Mouse (Mus musculus) CH12.LX (cell line): ENCODE results near the gene 3110082J24Rik. TPM values are rescaled to one million over a fixed set of nuclear protein-coding genes. Genes with fewer than 3 reads are reported as not detected.

ENCODE experiments used
- DNase-seq: peaks from one replicate; pipeline ENCODE4 v3.0.0-alpha.2; 2013; ENCODE audit errors: extremely low read depth
- H3K27ac ChIP-seq: 2 replicates; pipeline ENCODE4 v1.5.1; 2012; ENCODE audit warnings: low read depth, mild to moderate bottlenecking, control low read depth, moderate library complexity; ENCODE audit not compliant: insufficient read depth
- H3K27me3 ChIP-seq: replicated peaks from 2 replicates; pipeline ENCODE3; 2012; ENCODE audit warnings: inconsistent platforms
- H3K36me3 ChIP-seq, 2 experiments: replicated peaks in 1 of 2; 2 replicates each; pipeline versions ENCODE3 to v1.6.1; 2012; ENCODE audit warnings: inconsistent platforms in 1 of 2, low read length in 1 of 2, mild to moderate bottlenecking in 1 of 2, mixed read lengths in 1 of 2, moderate library complexity in 1 of 2; ENCODE audit not compliant: control insufficient read depth in 1 of 2, insufficient read depth in 1 of 2
- H3K4me1 ChIP-seq, 2 experiments: 2 replicates each; pipeline ENCODE4 v1.6.1; 2012; ENCODE audit warnings: inconsistent platforms in 1 of 2, moderate library complexity in 1 of 2; ENCODE audit not compliant: insufficient read depth in 2 of 2, control insufficient read depth in 1 of 2
- H3K4me2 ChIP-seq: 2 replicates; pipeline ENCODE4 v1.6.1; 2012; ENCODE audit warnings: low read depth, mild to moderate bottlenecking, control low read depth; ENCODE audit not compliant: poor library complexity, insufficient read depth, severe bottlenecking
- H3K4me3 ChIP-seq, 3 experiments: fragments of 150-350 bp in 1 of 3; sonication (generic) in 1 of 3; replicated peaks in 1 of 3; 2 replicates each; pipeline versions ENCODE3 to v1.5.1; 2011 to 2012; ENCODE audit warnings: low read depth in 2 of 3, low read length in 2 of 3, mild to moderate bottlenecking in 2 of 3, moderate library complexity in 2 of 3, control low read depth in 1 of 3, improper control_type of control experiment in 1 of 3, inconsistent platforms in 1 of 3, mixed read lengths in 1 of 3; ENCODE audit not compliant: poor library complexity in 1 of 3
- H3K79me2 ChIP-seq: replicated peaks from 2 replicates; pipeline ENCODE4 v1.6.1; 2012; ENCODE audit warnings: mild to moderate bottlenecking, moderate library complexity; ENCODE audit not compliant: control insufficient read depth, poor library complexity, insufficient read depth, severe bottlenecking; ENCODE audit errors: extremely low read depth
- H3K9ac ChIP-seq: 2 replicates; pipeline ENCODE4 v1.6.1; 2012; ENCODE audit warnings: low read depth, mild to moderate bottlenecking, control low read depth, moderate library complexity; ENCODE audit not compliant: insufficient read depth
- H3K9me3 ChIP-seq: replicated peaks from 2 replicates; pipeline ENCODE3; 2012; ENCODE audit warnings: low read length, inconsistent platforms, mixed read lengths
- BHLHE40 ChIP-seq: IDR thresholded peaks from 2 replicates; pipeline ENCODE4 v1.6.1; 2011; ENCODE audit warnings: mild to moderate bottlenecking, low read depth, low read length, improper control_type of control experiment
- CHD2 ChIP-seq: IDR thresholded peaks from 2 replicates; pipeline ENCODE4 v1.6.1; 2011; ENCODE audit warnings: low read length, improper control_type of control experiment
- CTCF ChIP-seq, 2 experiments: IDR thresholded peaks in 1 of 2; conservative IDR thresholded peaks in 1 of 2; 2 replicates each; pipeline ENCODE4 v1.5.1; 2011 to 2012; ENCODE audit warnings: low read depth in 2 of 2, low read length in 2 of 2, improper control_type of control experiment in 1 of 2, inconsistent platforms in 1 of 2, mild to moderate bottlenecking in 1 of 2, moderate library complexity in 1 of 2
- GABPA ChIP-seq: IDR thresholded peaks from 2 replicates; pipeline ENCODE4 v1.6.1; 2012; ENCODE audit warnings: low read depth, low read length, improper control_type of control experiment, inconsistent platforms; ENCODE audit not compliant: insufficient replicate concordance
- HCFC1 ChIP-seq: IDR thresholded peaks from 2 replicates; pipeline ENCODE4 v1.6.1; 2012; ENCODE audit warnings: low read depth, mild to moderate bottlenecking, inconsistent platforms, low read length, improper control_type of control experiment
- IRF4 ChIP-seq: IDR thresholded peaks from 2 replicates; pipeline ENCODE4 v1.6.1; 2014; ENCODE audit warnings: low read depth, mild to moderate bottlenecking, inconsistent platforms, low read length, improper control_type of control experiment
- JUN ChIP-seq: IDR thresholded peaks from 2 replicates; pipeline ENCODE4 v1.6.1; 2011; ENCODE audit warnings: low read depth, mild to moderate bottlenecking, low read length, improper control_type of control experiment, moderate library complexity; ENCODE audit not compliant: insufficient read depth
- KAT2A ChIP-seq: IDR thresholded peaks from 2 replicates; pipeline ENCODE4 v1.6.1; 2012; ENCODE audit warnings: low read length, improper control_type of control experiment, inconsistent platforms; ENCODE audit not compliant: insufficient replicate concordance
- MEF2A ChIP-seq: IDR thresholded peaks from 2 replicates; pipeline ENCODE4 v1.6.1; 2014; ENCODE audit warnings: low read depth, mild to moderate bottlenecking, inconsistent platforms, low read length, improper control_type of control experiment, borderline replicate concordance
- MXI1 ChIP-seq: IDR thresholded peaks from 2 replicates; pipeline ENCODE4 v1.6.1; 2011; ENCODE audit warnings: mild to moderate bottlenecking, low read depth, low read length, improper control_type of control experiment
- MYC ChIP-seq: IDR thresholded peaks from 2 replicates; pipeline ENCODE4 v1.6.1; 2011; ENCODE audit warnings: low read depth, mild to moderate bottlenecking, improper control_type of control experiment, low read length
- NELFE ChIP-seq: IDR thresholded peaks from 2 replicates; pipeline ENCODE4 v1.6.1; 2011; ENCODE audit warnings: low read depth, low read length, improper control_type of control experiment
- NRF1 ChIP-seq: IDR thresholded peaks from 2 replicates; pipeline ENCODE4 v1.6.1; 2014; ENCODE audit warnings: low read depth, mild to moderate bottlenecking, inconsistent platforms, low read length, improper control_type of control experiment, moderate library complexity
- RAD21 ChIP-seq: IDR thresholded peaks from 2 replicates; pipeline ENCODE4 v1.6.1; 2011; ENCODE audit warnings: low read depth, mild to moderate bottlenecking, low read length, improper control_type of control experiment, moderate library complexity
- SIN3A ChIP-seq: IDR thresholded peaks from 2 replicates; pipeline ENCODE4 v1.6.1; 2012; ENCODE audit warnings: low read length, improper control_type of control experiment, inconsistent platforms
- SMC3 ChIP-seq: IDR thresholded peaks from 2 replicates; pipeline ENCODE4 v1.6.1; 2011; ENCODE audit warnings: low read depth, low read length, improper control_type of control experiment
- TCF12 ChIP-seq: IDR thresholded peaks from 2 replicates; pipeline ENCODE4 v1.6.1; 2014; ENCODE audit warnings: low read depth, mild to moderate bottlenecking, inconsistent platforms, low read length, improper control_type of control experiment
- UBTF ChIP-seq: IDR thresholded peaks from 2 replicates; pipeline ENCODE4 v1.6.1; 2012; ENCODE audit warnings: low read depth, mild to moderate bottlenecking, inconsistent platforms, low read length, improper control_type of control experiment, moderate library complexity
- USF1 ChIP-seq: IDR thresholded peaks from 2 replicates; pipeline ENCODE4 v1.6.1; 2014; ENCODE audit warnings: low read depth, mild to moderate bottlenecking, inconsistent platforms, low read length, improper control_type of control experiment
- ZMIZ1 ChIP-seq: IDR thresholded peaks from 2 replicates; pipeline ENCODE4 v1.6.1; 2012; ENCODE audit warnings: low read depth, mild to moderate bottlenecking, inconsistent platforms, low read length, improper control_type of control experiment
- ZNF384 ChIP-seq: IDR thresholded peaks from 2 replicates; pipeline ENCODE4 v1.6.1; 2012; ENCODE audit warnings: low read depth, low read length, improper control_type of control experiment, inconsistent platforms
- dilution Hi-C: fragments of 300-500 bp; cut with MboI; formaldehyde crosslinking; loops from 2 replicates; pipeline ENCODE4 v1.14.3; 2020; ENCODE audit warnings: low sequenced_read_pairs; ENCODE audit not compliant: extremely low pct_unique_long_range_greater_than_20kb, extremely low pct_ligation_motif_present
- in situ Hi-C: fragments of 300-500 bp; cut with MboI; formaldehyde crosslinking; loops from 3 replicates; pipeline ENCODE4 v1.14.3; 2019; ENCODE audit warnings: low sequenced_read_pairs, low pct_ligation_motif_present, low pct_unique_long_range_greater_than_20kb, mixed read lengths
- polyA plus RNA-seq: library from polyadenylated mRNA; unstranded; fragments of >175 nt; gene quantifications from 2 replicates; pipeline ENCODE4 v1.2.1, GENCODE M21; 2012; ENCODE audit warnings: low read depth; ENCODE audit not compliant: insufficient read length
- total RNA-seq, 2 experiments: library from RNA; depleted of rRNA; stranded (reverse); fragments of 300-350 nt in 1 of 2; fragments of >200 nt in 1 of 2; gene quantifications; 2 replicates each; pipeline ENCODE4 v1.2.3; 2012 to 2014

3110082J24Rik gene
- total and polyA plus RNA-seq, 3 experiments, result not detected

DNA sequence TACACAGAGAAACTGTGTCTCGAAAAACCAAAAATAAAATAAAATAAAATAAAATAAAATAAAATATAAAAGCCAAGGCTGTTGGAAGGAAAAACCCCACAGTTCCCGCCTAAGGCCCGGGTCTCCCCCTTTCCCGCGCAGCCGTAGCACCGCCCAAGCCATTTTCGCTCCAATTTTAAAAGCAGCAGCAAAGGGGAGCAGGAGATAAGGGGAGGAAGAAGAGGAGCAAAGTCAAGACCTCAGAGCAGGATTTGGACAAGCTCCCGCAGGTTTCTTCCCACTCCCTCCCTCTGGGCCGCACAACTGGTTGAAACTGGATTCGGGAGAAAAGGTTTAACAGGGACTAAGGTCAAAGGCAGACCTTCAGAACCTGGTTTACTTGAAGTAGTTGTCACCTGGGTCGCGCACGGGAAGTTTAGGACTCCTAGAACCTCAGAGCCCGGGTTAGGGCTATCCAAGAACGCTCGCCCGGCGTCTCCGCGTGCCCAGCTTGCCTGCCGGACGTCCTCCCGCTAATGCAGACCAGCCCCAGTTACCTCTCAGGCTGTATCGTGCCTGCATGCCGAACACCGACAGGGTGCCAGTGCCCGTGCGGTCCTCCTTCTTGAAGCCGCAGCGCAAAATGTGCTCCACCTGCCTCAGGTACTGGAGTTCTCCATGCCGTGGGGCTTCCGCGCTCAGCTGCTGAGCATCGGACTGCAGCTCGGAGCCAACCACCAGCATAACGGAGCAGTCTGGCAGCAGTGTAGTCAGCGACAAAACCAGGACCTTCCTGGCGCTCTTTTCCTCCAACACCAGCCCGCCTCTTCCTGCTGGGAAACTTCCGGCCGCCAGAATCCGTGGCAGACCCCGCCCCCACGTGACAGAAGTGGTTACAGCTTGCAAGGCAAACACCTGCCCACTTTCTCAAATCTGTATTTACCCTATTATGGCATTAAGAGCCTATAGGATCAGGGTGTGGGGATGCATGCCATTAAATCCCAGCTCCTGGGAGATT is 32.8 kb downstream of the 3110082J24Rik start, which contains the start of gene Tyms (continued):
- TF ChIP-seq UBTF (no peak), KAT2A (peak; percentile 79), MYC (peak; percentile 71), JUN (no peak), NRF1 (peak; percentile 77), ZMIZ1 (peak; percentile 70; the same call in 1 of the 2 replicates), TCF12 (peak; percentile 76), HCFC1 (peak; percentile 75)

DNA sequence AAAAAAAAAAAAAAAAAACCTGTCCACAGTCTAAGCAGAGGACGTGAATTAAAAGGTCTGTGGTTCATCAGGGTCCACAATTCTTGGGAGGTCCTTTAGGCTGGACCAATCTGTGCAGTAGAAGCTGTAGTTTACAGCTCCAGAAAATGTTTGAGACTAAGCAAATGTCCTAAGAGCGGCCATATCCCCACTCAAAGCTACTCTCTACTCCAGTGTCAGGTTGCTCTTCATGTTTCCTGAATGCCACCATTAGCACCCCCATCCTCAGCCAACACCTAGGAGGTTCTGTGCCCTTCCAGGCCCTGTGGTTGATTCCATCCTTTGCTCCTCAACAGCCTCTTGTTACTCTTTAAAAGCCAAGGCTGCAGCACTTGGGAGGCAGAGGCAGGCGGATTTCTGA is 33.5 kb downstream of the 3110082J24Rik start:
- Histone ChIP-seq H3K79me2 (peaks cover 43% of the 10 kb centered on the region), H3K27me3 (no peaks in the 10 kb centered on the region), H3K9me3 (no peaks in the 10 kb centered on the region)
- TF ChIP-seq ZMIZ1 (no peak), ZNF384 (peak; percentile 37; the same call in 1 of the 2 replicates)
- TF ChIP-seq, all 38 proteins: peak for 1
- no peak for DNase-seq
- peak overlapping the region; percentile 40; the same call in 1 of the 2 replicates for H3K27ac ChIP-seq
- peaks cover 0 to 31% of the 10 kb centered on the region in 2 experiments; a peak in 2 of 4 replicates for H3K4me1 ChIP-seq
- H3K4me3 ChIP-seq, result peak overlapping the region; percentile 61 to 81 (median 71)
- H3K9ac ChIP-seq, result peak overlapping the region; percentile 75
- H3K4me2 ChIP-seq, result peak overlapping the region; percentile 91
- in situ Hi-C loops, result no loop called here
- H3K36me3 ChIP-seq, result peaks cover 30 to 45% of the 10 kb centered on the region in 2 experiments
- dilution Hi-C loops, result no loop called here

GRCm38 (mm10) chr5:30071677-30072076 is 34.2 kb downstream of the 3110082J24Rik start:
- peak; percentile 54 for DNase-seq
- Histone ChIP-seq H3K4me2 (peak overlapping the region; percentile 91), H3K4me1 (peaks cover 0 to 31% of the 10 kb centered on the region in 2 experiments; a peak in 2 of 4 replicates), H3K36me3 (peaks cover 30 to 52% of the 10 kb centered on the region in 2 experiments), H3K27ac (peak overlapping the region; percentile 44; the same call in 1 of the 2 replicates), H3K79me2 (peaks cover 45% of the 10 kb centered on the region), H3K9me3 (no peaks in the 10 kb centered on the region), H3K27me3 (no peaks in the 10 kb centered on the region), H3K9ac (peak overlapping the region; percentile 75), H3K4me3 (peak overlapping the region; percentile 61 to 81 (median 71))
- TF ChIP-seq RAD21, result no peak
- TF ChIP-seq MXI1, result peak; percentile 62; the same call in 1 of the 2 replicates
- no peak for TF ChIP-seq NELFE
- TF ChIP-seq MYC, result 0 out of 2 replicates have a peak, but pooled peaks have one; percentile 30
- peak; percentile 20; the same call in 1 of the 2 replicates for TF ChIP-seq SIN3A
- no peak for TF ChIP-seq USF1
- TF ChIP-seq SMC3, result no peak
- no peak for TF ChIP-seq CTCF (conservative IDR thresholded peaks at IDR 0.05 in 1 of 2, IDR thresholded peaks at IDR 0.05 in 1 of 2; ENCODE audit: low read depth in 2 of 2, low read length in 2 of 2)
- TF ChIP-seq IRF4, result no peak
- TF ChIP-seq NRF1, result no peak
- no peak for TF ChIP-seq CHD2
- TF ChIP-seq ZMIZ1, result no peak
- TF ChIP-seq KAT2A, result no peak
- no peak for TF ChIP-seq BHLHE40
- TF ChIP-seq MEF2A, result no peak
- no peak for TF ChIP-seq GABPA
- dilution Hi-C loops, result no loop called here
- in situ Hi-C loops, result no loop called here
